Mouse (Mus musculus): ENCODE data around the gene Pias4.
"Not testable (repeated sequence)": the region's sequence is repeated elsewhere in the genome, so short reads cannot be mapped to it uniquely, and the experiment has no call there.

The Pias4 gene

DNA sequence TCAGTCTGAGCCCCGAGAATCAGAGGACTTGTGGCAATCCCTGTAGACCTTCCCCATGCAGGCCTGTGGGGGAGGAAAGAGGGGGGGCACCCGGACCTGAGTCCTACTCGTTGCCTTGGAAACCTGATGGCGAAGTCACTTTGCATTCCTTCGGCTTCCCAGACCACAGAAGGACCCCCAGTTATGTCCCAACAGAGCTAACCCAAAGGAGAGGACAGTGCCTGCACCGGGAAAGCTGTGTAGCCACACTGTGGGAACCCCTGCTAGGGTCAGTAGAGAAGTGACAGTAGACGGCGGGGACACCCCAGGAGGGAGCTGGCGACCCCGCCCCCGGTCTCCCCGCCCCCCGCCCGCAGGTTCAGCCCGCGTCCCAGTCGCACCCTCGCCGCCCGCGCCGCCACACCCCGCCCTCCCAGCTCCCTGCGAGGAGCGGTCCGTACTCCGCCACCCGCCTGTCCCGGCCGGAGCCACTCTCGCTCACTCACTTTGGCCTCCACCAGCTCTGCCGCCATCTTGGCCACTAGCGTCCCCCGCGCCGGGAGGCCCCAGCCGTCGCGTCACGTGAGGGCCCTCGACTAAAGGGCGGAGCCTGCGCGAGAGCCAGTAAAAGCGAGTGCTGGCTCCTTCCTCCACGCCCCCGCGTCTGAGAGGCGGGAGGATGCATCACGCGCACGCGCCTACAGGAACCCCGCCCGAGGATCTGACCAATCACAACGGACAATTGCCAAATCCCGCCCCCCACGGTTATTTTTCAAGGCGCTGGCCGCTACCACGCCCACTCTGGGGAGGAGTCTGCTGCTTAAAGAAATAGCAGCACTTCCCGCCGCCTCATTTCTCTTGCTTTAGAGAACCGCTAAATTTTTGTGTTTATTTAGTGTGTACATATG is at the start of gene Pias4:
Gene Pias4 (minus strand): TSS at position 724 of the 887 bp plus-strand sequence.
- peak; percentile 100 for DNase-seq

DNA sequence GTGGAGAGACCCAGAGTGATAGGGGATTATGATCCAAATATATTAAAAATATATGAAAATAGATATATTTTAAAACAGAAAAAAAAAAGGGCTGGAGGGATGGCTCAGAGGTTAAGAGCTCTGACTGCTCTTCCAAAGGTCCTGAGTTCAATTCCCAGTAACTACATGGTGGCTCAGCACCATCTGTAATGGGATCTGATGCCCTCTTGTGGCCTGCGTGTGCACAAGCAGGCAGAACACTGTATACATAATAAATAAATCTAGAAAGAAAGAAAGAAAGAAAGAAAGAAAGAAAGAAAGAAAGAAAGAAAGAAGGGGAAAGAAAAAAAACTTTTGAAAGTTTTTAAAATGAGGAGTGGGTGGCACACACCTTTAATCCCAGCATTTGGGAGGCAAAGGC is 49.5 kb upstream of the Pias4 start:
- DNase-seq: not testable (repeated sequence)

DNA sequence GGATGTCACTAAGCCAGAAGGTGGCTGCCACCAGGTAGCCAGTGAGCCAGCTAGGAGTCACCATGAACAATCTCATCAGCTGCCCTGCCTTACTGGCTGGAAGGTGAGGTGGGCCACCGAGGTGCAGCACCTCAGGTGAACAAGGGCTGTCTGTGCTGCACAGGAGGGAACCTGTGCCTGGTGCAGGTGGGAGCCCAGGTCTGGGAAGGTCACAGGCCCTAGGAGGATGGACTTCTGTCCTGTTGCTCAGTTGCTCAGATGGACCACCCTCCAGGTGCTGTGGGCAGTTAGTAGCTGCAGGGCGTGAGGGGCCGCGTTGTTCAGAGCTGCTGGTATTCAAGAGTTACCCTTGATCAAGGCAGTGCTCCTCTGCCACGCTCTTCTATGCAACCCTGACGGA is 49.1 kb upstream of the Pias4 start:
- no peak for DNase-seq

DNA sequence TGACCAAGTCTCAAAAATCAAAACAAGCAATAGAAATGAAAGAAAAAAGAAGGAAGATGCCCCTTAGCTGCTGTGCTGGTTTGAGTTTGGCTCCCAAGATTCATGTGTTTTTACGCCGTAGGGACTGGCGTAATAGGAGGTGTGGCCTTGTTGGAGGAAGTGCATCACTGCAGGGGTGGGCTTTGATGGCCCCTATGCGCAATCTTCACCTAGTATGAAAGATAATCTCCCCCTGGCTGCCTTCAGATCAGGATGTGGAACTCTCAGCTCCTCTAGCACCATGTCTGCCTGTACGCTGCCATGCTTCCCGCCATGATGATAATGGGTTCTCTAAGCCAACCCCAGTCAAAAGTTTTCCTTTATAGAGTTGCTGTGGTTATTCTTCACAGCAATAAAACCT is 48.5 kb upstream of the Pias4 start:
- no peak for DNase-seq

DNA sequence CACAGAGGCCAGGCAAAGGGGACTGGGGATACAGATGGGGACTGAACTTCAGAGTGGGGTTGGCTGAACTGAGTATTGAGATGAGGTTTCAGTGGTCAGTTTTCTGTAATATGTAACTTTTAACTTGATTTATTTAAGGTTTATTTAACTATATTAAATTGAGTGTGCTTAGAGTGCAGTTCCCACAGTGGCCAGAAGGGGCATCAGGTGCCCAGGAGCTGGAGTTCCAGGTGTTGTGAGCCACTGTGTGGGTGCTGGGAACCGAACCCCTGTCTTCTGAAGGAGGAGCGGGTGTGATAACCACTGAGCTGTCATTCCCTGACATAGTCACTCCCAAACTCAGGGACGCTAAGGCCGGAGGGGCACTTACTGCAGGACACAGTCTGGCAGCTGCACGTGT is 42.4 kb upstream of the Pias4 start:
- no peak for DNase-seq

DNA sequence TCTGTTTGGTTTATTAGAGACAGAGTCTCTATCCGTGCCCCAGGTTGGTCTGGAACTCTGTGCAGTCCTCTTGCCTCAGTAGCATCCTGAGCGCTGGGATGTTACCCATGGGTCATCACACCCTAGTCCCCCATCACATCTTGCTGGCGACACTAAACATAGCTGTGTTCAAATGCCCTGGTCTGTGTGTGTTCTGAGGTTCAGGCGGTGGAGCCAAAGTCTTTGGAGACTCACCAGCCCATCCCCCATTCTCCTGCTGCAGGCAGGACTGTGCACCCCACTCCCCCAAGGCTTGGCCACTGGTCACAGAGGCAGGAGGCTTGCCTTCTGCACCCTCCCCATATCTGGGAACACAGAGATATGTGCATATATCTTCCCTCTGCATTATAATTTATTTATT is 36.4 kb upstream of the Pias4 start:
- DNase-seq: no peak

DNA sequence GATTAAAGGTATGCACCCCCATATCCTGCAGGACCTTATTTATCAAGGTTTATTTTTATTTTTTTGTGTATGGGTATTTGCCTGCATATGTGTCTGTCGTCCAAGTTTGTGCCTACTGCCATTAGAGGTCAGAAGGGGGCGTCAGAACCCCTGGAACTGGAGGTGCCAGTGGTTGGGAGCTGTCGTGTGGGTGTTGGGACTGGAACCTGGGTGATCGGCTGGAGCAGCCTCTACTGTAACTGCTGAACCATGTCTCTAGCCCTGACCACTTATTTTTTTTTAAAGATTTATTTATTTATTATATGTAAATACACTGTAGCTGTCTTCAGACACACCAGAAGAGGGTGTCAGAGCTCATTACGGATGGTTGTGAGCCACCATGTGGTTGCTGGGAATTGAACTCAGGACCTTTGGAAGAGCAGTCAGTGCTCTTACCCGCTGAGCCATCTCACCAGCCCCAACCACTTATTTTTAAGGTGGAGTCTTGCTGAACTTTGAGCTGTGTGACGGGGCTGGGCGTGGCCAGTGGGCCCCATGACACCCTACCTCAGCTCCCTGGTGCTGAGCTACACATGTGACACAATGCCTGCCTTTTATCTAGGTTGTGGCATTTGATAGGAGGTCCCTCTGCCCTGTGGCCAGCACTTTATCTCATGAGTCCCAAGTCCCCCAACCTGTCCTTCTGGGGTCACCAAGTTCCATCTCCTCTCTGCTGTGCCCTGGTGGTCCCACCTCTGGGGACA is 35.4 kb upstream of the Pias4 start:
- no peak for DNase-seq

DNA sequence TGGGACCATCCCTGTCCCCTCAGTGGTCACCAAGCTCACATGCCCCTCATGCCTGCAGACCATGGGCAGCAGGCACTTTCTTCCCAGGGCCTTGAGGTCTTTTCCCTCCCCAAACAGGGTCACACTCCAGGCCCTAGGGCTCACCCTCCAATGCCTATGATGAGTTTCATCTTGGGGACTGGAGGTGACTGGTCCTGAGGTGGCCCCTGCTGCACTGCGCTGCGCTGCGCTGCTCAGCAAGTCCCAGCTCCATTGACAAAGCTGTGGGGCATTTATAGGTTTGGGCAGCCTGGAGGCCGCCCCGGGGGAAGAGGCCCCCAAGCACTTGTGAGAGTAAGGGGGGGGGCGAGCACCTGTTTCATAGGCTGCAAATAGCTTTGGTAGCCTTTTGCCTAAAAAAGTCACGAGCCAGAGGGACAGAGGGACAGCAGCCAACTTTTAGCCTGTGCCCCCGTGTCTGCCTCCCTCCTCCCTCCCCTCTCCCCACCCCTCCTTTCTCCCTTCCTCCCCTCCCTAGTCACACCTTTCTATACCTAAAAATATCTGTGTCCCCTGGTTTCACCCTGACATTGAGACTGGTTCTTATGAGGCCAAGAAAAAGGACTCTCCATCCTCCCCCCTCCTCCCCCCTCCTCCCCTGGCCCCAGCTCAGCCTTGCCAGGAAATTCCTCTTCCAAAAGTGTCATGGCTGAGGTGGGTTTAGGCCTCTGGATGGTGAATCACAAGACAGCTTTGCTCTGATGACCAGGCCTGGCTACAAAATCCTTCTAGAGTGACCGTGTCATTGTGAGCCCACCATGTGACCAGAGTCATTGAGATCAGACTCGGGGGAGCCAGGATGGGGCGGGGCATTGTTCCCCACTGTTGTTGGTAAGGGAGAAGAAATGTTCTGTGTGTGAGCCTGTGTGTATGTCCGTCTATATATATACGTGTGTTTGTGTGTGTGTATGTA is 34.4 kb upstream of the Pias4 start, which contains the start of gene Nmrk2:
Gene Nmrk2 (minus strand): TSS at position 245 of the 952 bp plus-strand sequence.
- DNase-seq: no peak

DNA sequence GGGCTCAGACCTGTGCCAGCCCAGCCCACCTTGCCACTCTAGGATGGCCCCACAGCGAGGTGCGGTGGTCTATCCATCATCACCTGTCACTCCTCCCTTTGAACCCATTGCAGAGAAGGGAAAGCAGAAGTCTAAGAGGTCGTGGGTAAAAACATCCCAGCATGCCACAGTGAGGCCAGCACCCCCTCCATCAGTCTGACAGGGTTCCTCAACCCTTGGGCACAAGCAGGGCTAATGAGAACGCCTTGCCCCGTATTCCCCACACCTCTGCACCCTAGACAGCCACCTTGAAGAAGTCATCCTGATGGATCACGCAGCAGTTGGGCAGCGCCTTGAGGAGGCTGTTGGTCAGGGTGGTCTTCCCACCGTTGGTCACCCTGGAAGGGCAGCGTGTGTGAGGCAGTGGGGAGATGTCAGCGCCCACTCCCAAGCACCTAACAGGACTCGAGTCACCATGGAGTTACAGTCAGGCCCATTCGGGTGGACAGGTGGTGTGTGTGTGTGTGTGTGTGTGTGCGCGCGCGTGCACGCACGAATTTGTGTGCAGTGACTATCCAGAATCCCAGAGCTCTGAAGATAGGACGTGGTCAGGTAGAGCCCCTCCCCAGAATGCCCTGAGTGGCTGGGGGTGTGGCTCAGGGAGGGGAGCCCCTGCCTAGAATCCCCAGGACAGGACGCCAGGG is 33.0 kb upstream of the Pias4 start:
- DNase-seq: no peak

DNA sequence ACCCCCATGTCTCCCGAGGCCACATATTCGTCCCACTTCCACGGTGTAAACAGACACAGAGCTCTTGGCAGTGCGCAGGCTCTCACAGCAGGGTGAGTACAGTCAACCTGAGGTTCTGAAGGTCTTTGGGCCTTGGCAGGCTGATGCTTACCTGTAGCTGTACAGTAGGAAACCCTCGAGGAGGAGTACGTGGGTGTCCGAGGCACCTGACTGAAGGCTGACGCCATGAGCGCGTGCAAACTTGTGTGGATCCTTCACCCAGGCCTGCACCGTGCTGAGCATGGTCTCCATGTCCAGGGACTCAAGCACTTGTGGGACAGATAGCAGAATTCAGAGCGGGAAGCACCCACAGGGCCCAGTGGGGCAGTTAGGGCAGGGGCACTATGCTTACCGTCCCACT is 32.4 kb upstream of the Pias4 start:
- DNase-seq: no peak

DNA sequence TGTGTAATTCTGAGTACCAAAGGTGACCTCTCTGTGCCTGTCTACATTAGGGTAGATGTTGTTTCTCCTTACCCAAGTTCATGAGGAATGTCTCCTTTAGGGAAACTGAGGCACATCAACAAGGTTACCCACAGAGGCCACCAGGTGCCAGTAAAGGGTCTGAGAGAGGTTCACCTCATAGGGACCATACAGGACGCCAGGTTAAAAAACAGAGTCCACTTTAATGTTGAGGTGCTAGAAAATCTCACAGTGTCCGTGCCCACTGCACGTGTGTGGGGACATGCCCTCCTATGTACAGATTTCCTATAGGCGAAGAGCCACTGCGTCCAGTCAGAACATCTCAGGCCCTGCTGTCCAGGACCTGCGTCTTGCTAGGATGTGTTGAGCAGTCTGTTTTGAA is 31.3 kb upstream of the Pias4 start:
- no peak for DNase-seq

DNA sequence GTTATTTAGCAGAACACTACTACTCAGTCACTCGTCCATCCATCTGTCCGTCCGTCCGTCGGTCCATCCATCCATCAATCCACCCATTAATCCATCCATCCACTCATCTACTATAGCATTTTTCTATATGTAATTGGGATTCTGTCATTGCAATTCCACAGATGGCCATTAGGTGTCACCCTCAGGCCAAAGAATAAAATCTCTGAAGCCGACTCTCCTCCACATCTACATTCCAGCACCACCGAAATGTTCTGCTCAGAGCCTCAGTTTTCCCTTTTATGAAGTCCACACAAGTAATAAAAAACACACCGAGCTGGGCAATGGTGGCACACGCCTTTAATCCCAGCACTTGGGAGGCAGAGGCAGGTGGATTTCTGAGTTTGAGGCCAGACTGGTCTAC is 30.5 kb upstream of the Pias4 start:
- DNase-seq: peak; percentile 37 to 64

DNA sequence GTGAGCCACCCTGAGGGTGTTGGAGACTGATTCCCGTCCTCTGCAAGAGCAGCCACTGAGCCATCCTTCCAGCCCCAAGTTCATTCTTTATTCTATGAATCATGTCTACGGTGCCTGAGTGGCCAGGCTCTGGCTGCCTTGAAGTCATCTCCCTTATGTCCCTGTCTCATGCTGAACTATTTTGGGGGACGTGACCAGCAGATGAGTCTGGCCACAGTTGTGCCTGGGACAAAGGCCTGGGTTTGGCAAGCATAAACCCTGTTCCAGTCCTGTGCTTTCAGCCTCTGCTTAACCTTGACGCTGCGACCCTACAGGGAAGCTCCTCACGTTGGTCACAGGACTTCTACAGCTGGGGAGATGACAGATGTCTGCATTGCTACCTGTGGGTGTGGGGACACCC is 29.6 kb upstream of the Pias4 start:
- DNase-seq: no peak

DNA sequence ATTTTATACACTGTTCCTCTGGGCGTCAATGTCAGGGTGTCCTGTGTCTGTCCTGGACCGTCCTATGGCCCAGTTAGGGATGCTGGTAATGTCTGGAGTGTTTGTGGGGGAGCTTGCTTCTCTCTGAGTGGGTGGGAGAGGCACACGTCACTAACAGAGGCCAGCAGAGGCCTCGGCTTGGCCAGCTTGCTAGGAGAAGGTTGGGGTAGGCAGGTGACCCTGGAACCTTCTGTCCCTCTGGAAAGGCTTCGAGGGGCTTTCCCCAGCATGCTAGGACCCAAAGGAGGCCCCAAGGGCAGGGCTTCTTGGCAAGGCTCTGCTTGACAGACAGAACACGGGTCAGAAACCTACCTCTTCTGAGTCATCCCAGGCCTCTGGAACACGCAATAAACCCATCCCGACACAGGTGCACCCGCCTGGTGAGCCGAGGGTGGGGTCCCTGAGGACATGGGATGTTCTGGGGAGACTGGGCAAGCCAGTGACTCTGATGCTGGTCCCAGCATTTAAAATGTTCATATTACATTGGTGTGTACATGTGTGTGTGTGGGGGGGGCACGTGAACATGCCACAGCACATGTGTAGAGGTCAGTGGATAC is 28.8 kb upstream of the Pias4 start:
- no peak for DNase-seq

DNA sequence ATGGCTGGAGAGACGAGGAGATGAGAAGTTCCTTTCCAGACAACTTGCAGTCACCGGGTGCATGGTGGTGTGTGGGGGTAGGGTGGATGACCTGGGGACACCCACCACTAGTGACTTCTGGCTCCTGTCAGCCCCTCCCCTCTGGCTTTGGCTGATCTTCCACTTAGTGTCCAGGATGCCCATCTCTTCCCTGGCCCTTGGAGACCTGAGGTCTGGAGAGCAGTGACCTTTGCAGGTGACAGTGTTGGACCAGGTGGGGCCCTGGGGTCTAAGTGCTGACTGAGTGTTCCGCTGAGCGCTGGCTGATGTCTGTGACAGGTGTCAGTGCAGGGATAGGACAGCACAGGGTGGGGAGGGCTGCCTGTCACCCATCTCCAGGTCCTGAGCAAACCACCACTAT is 27.6 kb upstream of the Pias4 start:
- DNase-seq: no peak

DNA sequence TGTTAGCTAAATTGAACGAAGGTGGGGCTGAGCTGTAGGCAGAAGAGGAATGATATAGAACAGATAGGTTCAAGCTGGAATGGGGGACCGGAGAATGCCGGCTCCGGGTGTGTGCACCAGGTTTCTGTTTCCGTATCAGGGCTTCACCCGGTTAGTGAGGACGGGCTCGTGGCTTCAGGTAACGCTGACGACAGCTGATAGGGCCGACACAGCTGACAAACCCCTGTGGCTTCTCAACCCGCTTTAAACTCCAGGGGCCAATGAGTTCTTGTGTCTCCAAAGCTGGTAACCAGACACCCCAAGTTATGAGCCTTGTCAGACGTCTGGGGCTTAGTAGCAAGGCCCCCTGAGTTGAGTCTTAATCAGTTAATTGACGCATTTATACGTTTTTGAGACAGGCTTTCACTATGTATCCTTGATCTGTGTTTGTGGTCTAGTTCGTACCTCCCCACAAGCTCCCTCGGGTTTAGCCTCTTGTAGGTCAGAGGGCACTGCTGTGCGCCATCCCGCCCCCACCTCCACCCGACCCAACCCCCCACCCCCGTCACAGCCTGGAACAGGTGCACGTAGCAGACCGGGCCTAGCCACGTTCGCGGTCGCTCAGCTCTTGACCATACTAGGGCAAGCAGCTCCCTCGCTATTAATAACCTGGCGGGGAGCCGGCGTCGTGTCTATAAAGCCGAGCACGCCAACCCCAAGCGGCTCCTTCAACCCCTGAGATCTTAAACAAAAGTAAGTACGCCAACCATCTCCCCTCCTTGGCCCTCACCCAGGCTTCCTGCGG is 26.5 kb upstream of the Pias4 start:
- DNase-seq: peak; percentile 66 to 68

DNA sequence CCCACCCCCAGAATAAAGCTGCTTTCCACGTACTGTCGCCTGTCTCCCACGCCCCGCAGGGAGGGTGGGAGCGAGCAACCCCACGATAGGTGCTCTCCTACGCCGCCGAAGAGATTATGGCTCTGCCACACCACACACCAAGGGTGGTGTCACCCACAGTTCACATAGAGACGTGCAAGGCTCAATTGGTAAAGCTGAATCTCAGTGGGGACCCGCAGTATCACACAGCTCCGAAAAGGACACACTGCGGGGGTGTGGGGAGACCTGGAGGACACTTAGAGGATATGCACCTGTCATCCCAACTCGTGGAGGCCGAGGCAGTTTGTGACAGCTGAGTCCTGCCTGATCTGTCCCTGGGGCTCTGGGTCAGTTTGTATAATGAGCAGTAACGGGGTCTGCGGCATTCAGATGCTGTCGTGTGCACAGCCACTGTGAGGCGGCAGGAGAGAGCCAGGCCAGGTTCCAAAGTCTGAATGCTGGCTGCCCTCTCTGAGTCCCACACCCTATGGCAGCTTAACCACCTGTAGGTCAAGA is 25.3 kb upstream of the Pias4 start:
- DNase-seq: peak; percentile 21 to 38

DNA sequence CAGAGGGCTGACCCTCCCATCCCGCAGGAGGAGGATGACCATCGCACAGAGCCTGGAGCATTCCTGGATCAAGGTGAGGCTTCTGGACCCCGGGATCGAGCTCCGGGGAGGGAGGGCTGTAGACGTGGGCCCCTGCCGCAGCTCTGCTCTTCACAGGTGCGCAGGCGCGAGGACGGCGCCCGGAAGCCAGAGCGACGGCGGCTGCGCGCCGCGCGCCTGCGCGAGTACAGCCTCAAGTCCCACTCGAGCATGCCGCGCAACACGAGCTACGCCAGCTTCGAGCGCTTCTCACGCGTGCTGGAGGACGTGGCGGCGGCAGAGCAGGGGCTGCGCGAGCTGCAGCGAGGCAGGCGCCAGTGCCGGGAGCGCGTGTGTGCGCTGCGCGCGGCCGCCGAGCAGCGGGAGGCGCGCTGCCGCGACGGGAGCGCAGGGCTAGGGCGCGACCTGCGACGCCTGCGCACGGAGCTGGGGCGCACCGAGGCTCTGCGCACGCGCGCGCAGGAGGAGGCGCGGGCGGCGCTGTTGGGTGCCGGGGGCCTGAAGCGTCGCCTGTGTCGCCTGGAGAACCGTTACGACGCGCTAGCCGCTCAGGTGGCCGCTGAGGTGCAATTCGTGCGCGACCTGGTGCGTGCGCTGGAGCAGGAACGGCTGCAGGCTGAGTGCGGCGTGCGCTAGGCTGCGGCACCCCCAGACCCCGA is 24.7 kb upstream of the Pias4 start:
- DNase-seq: peak; percentile 82 to 84

DNA sequence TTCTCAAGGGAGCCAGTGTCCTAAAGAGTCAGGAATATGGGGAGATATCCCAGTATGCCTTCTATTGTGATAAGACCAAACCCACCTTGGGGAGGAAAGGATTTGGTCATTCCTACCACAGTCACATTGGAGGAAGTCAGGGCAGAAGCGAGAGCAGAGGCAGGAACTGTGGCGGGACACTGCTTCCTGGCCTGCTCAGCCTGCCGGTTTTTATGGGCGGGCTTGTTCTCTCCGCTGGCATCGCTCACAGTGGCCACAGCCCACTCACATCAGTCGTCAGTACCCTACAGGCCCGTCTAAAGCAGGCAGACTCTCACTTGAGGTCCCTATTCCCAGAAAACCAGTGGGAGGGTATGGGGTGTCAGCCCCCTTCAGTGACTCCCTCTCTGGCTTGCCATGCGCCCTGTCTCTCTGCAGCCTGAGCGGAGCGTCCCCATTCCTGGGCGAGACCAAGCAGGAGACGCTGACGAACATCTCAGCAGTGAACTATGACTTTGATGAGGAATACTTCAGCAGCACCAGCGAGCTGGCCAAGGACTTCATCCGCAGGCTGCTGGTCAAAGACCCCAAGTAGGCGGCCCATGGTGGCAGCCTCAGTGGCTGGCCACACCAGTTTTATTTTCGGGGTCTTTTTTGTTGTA is 23.7 kb upstream of the Pias4 start:
- peak; percentile 18 to 20 for DNase-seq

DNA sequence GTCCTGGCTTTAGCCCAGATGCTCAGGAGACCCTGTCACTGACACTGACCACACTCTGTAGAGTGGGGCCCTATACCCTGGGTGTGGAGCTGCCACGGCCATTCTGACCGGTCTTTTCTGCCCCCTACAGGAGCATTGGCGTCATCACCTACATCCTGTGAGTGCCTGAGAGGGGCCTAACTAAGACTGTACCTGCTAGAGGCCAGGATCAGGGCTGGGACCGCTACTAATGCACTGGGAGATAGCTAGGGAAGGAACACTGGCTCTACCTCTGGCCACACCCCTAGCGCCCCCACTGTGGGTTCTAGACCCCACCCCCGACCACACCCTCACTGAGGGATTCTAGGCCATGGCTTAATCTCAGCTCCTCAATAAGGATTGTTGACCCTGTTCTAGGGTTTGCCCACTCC is 23.2 kb upstream of the Pias4 start:
- no peak for DNase-seq

Measured in lung, adult 18-20 months (tissue).